Mouse (Mus musculus) adrenal gland, adult (tissue): ENCODE measurements around the gene Krt86.

Experiments used
- DNase-seq, 2 experiments: peaks; one replicate each; pipeline ENCODE4 v3.0.0; 2022 to 2023; ENCODE audit warnings: low spot score in 1 of 2; ENCODE audit not compliant: inconsistent age in 2 of 2

Gene Krt86

DNA sequence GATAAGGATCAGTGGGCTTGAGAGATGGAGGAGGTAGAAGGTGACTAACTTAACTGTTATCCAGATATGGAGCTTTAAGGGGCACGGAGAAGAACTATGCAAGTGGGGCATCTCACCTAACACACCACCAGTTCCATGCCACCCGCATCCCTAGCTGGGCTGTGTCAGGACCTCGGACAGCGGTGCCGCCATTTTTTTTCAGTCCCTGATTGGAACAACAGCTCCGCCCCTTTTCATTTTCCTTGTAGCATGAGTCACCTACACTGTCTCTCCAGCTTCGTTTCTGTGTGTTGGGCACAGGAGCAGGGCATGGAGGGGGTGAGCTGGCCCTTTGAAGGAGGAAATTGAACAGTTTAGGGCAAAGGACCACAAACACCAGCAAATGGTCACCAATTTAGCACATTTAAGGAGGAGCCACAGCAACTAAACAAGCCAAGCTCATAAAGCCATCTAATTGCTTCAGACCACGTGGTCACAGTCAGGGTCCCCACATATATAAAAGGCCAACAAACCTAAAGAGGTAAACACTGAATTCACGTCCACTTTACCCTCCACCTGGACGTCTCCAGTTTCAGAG is at the start of gene Krt86:
Krt86 (plus strand) TSS at position 527 of the 577 bp plus-strand sequence.
- DNase-seq = peak; percentile 46 to 85

DNA sequence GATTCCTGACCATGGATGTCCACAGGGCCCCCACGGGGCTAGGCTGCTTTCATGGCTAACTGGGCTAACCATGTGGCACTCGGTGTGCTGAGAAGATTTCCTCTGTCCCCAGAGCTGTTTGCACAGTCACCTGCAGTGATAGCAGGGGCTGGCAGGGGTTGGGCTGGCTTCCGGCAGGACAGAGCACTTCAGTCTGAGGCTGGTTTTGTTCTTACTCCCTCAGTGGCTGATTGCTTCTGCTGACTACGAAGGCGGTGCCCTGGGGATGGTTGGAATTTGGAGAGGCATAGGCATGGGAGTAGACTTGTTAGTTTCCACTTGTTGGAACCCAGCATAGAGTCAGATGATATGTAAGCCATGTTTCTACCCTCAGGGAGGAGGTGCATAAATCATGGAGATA is 48.4 kb upstream of the Krt86 start:
- DNase-seq = no peak

DNA sequence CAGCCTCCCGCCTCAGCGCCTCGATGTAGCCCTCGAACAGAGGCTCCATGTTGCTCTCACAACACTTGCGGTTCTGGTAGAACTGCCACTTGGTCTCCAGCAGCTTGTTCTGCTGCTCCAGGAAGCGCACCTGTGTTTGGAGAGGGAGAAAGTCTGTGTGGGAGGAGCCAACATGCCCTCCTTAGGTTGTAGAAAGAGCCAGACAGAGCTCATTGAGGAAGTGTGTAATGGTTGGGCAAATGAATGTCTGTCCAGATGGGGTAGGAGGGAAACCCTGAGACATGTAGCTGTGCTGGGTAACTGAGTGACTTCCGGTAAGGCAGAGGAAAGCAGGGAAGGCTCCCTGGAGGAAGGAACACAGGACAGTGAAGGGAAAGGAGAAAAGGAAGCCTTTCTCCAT is 36.7 kb upstream of the Krt86 start:
- no peak for DNase-seq

DNA sequence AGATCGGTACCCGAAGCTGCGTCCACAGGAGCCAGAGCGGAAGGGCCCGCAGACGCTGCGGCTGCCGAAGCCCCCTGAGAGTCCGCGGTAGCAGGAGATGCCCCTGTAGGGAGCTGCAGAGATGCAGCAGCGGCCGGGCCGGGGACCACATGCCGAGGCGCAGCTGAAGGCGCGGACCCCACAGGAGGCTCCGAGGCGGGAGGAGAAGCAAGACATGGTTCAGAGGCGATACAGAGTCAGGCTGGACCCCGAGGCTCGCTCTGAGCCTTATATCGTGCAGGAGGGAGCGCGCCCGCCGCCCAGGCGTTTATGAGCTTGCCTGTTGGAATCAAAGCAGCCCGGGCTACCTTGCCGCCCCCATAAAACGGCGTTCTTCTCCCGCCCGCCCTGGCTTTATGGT is 34.7 kb upstream of the Krt86 start, which contains the start of gene Krt87:
Krt87 (minus strand) TSS at position 250 of the 400 bp plus-strand sequence.
- no peak for DNase-seq

DNA sequence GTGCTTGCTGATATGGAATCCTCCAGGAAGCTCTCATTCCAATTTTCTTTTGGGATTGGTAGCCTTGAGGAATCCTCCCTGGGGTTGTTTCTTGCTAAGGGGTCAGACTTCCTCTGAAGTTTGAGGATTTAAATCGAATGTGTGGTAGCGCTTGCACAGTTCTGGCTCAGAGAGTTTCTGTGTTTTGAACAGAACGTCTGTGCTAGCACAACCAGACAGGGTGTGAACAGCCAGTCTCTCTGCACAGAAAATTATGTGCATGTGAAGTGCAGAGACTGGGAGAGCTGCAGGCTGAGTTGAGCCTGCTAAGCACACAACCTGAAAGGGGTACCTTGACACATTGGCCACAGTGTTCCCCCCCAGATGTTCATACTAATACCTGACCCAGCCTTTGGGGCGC is 32.4 kb upstream of the Krt86 start:
- DNase-seq = no peak

DNA sequence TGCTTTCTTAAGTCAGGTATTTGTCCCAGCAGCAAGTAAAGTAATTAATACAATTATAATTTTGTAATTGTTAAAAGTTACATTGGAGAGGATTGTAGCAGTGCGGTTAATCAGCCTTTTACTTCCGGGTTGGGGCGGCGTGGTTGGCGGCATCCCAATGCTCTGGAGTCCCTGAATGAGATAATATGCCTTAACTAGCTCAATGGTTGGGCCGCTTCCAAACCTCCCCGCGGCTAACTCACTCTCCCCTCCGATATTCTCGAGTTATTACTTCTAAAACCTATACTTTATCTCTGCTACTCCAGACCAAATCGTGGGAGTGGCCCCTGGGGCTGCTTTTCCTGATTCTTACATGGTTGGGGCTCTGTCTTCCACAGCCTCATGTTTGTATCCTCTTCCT is 26.7 kb upstream of the Krt86 start:
- no peak for DNase-seq

DNA sequence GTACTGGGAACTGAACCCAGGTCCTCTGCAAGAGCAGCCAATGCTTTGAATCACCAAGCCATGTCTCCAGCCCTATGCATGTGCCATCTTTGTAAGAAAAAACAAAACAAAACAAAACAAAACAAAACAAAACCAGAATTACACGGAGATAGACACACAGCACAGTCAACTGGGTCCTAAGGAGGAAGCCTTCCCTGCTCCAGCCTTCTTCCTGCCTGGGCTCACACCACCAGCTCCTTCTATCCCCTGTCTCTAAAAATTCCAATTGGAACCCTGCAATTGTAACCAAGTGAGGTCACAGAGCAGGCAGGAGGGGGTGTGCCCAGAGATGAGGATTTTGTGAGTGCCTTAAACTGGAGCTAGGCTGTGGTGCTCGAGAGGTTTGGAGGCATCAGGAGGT is 25.8 kb upstream of the Krt86 start, which contains the start of gene Krt88:
Krt88 (plus strand) TSS at position 301 of the 400 bp plus-strand sequence.
- DNase-seq = no peak

DNA sequence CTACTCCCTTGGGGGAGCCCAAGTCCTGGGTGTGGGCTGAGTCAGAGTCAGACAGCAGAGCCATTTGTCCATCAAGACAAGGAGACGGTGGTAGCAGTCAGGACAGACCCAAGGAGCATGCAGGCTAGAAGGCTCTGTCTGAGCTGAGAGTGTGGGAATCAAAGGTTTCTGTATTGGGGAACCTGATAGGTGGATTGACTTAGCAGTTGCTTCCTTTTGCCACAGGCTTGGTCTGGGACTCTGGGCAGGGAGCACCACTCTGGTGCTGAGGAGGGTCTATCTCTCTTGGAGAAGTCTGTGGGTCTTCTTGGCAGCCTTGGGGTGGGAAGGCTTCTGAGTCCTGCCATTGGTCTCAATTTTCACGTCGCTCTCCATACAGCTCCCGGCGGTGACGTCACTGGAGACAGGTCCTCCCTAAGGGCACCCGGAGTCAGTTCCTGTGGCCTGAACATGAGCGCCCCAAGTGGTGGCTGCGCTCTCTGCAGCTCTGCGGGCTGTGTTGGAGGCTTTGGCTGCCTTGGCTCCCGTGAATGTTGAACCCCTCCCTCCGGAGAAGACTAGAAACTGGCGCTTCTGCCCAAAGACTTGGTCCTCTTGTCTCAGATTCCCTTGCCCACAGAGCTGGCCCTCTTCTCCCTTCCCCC is 20.1 kb upstream of the Krt86 start:
- peak; percentile 77 to 92 for DNase-seq

DNA sequence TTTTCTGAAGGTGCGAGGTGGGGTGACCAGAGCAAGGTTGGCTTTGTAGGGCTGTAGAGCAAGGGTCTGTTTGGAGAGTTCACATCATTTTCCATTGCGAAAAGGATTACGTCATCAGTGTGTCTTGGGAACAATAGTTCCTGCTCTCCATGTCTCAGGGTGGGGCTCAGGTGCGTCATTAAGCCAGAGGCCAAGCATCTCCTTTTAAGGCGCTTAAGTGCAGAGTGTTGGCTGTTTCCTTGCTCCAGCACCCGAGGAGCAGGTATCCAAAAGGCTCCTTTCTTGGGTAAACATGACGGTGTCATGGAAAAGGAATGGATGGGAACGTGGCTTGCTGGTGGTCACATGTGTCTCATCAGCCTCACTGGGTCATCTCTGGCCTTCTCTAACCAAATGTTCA is 18.5 kb upstream of the Krt86 start:
- no peak for DNase-seq

DNA sequence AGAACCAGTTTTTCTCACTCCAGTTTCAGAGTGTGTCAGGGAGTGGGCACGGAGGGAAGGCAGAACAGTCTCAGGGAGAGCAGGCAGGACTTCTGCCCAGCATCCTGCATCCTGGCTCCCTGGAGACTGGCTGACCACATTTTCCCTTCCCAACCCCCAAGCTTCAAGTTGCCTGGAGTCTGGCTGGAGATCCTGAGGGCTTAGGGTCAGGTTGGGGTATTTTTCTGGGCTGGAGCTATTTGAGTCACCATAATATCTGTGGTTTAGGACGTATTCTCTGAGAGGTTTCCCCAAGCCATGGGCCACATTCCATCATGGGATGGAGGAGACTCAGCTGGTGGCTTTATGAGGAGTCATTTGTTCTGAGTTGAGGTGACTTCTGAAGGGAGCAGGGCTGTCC is 18.0 kb upstream of the Krt86 start:
- no peak for DNase-seq

DNA sequence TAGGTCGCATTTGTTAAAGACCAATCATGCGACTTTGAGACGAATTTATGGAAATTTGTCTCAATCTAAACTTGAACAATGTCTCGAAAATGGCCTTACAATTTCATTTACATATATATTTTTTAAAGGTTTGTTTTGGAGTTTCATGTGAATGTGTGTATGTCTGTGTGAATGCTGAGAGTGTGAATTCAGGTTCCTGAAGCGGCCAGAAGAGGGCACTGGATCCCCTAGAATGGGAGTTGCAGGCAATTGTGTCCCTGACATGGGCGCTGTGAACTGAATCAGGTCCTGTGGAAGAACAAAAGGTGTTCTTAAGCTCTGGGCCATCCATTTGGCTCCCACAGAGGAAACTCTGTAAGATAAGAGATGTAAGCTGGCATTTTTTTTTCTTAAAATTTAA is 17.4 kb upstream of the Krt86 start:
- no peak for DNase-seq

DNA sequence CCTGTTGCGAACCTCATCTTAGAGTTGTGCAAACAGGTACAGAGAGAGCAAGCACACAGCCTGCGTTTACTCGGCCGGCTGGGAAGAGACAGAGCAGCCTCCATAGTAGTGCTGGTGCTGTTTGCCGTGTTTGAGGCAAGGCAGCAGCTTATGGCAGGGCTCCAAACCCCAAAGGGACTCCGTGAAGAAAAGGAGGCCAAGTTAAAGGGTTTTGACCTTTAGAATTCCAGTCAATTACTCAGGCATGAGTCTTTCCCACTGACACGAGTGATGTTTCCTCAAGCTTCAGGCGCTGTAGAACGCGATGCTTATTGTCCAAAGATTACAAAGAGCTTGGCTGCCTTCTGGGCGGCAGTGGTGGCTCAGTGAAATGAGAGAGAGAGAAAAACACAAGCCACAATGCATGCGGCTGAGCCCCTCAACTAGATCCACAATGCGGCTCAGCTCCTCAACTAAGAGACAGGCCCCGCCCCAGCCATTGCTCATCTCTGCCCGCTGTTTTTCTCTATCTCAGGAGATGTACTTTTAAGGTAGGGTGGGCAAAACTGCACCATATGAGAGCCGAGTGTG is 14.8 kb upstream of the Krt86 start:
- peak in 1 of 2 experiments; percentile 27 for DNase-seq

DNA sequence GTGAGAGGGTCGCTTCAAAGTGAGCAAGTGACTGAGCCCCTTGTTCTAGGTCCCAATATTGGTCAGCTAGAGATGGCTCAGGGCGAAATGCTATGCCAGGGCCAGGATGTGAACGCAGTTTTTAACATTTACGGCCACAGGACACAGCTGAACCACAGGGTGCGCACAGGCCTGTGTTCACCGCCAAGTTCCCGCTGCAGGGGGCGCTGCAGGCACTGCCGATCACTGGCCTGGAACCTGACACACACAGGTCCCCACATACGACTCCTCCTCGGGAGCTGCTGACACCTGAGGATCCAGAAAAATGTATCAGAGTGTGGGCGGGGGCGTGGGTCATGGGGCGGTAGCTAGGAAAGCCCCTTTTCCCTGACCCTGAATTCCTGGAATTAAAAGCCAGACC is 14.0 kb upstream of the Krt86 start:
- DNase-seq = no peak

DNA sequence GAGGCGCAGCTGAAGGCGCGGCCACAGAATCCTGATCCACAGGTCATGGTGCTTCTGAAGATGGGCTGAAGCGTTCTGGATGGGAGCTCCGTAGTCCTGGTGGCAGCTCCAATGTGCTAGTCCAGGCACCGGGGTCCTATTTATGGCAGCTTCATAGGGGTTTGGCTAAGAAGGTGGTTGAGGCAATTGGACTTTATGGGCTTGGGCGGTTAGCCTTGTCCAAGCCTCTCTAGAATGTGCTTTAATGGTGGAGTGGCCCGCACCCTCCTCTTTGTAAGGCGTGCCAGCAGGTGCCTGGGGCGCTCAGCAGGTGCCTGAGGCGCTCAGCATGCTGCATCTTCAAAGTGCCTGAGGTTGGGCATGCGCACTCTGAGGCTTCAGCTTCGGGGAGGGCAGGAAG is 9.6 kb upstream of the Krt86 start, which contains the start of gene Krt81:
Krt81 (minus strand) TSS at position 101 of the 400 bp plus-strand sequence.
- no peak for DNase-seq

DNA sequence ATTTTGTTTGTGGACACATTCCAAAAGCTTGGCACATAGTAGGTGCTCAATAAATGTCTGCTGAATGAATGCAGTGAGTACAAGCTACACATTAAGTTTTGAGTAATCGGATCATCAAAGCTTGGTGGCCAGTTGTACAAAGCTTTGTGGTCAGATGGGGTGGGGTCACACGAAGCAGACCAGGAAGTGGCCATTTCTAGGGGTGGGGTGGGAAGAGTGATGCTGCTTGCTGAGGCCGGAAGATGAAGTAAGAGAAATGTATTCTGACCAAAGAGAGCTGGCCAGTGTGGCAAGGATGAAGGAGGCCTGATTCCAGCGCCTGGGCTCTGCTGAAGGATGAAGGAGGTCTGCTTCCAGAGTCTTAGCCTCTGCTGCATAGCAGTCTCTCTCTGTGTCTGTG is 4.2 kb upstream of the Krt86 start:
- DNase-seq = no peak

DNA sequence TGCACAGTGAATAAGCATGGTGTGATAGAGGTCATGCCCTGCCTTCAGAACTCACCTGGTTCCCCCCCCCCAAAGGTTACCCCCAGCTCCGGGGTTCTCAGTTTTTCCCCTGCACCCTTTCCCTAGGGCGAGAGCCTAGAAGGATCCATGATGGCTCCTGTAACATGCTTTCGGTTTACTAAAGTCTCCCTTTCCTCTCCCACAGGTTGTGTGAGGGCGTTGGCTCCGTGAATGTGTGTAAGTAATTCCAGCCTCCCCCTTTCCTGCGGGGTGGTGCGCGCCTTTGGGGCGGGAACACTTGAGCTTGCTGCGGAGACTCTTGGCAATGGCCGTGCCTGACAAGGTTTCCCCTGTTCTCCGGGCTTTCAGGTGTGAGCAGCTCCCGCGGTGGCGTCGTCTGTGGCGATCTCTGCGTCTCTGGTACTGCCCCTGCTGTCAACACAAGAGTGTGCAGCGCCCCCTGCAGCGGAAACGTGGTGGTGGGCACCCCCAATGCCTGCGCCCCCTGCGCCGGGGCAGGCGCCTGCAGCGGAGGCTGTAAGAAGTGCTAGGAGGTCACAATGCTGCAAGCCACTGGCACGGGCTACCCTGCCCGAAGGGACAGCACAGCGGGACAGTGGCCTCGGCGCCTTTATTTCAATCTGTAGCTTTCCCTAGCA is 5.9 kb downstream of the Krt86 start:
- peak; percentile 33 to 65 for DNase-seq

DNA sequence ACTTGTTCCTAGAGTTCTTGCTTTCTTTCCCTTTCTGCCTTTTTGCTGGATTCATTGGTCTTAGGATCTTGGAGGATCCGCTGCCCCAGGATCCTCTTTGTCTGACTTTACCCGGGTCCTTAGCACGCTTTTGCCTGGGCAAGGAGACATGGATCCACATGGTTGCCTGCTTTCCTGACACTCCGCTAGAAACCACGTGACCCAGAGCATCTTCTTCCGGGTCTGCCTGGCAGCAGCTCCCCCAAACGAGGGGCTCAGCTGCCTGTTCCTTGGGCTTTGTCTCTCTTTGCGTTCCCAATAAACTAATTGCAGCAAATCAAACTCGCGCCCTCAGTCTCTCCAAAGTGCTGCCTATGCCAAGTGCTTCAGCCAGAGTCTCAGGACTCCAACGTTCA is 6.4 kb downstream of the Krt86 start:
- DNase-seq = no peak

DNA sequence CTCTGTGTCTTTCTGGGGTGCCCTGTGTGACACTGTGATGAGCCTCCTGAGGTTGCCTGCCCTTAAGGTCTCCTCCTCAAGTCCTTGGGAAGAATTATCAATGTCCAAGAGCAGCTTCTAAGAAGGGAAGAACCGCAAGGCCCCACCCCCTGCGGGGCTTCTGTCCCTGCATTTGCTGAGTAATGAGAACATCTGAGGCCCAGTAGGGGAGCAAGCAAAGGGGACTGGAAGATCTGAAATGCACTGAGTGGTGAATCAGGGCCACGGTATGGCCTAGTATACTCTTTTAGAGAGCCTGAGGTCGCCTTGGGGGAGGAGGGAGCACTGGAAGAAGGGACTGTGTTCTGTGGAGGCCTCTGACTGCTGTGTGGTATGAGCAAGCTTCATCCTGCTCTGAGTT is 8.8 kb downstream of the Krt86 start:
- no peak for DNase-seq

DNA sequence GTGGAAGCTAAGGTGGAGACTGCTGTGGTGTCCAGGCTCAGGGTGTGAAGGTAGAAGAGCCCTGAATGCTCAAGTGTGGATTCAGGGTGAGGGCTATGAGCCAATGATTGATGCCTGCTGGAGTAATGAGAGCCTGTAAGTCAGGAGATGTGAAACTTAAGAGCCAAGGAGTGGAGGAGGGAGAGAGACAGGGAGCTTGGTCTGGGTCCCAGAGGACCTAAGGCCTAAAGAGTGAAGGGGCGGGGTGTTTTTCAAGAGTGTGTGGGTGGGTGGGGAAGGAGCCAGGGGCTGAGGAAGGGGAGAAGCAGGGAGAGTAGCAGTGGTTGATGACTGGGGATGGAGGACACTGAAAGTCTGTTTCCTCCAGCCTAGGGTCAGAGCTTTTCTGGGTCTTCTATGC is 10.4 kb downstream of the Krt86 start:
- DNase-seq = no peak

DNA sequence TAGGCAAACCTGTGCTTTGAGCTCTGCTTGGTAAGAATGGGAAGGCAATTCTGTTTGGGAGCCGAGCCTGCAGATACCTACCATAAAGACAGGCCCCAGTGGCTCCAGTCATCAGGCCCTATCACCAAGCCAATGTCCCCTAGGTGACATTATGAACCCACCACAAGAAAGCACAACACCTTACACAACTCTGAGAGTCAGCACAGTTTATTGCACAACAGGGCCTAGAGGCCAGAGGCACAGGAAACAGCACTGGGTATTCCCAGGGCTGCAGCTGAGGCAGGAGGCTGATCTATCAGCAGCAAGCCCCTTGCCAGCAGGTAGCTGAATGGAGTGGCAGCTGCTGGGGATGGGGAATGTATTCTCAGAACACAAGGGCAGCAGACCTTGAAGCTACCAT is 11.7 kb downstream of the Krt86 start:
- DNase-seq = peak in 1 of 2 experiments; percentile 40

DNA sequence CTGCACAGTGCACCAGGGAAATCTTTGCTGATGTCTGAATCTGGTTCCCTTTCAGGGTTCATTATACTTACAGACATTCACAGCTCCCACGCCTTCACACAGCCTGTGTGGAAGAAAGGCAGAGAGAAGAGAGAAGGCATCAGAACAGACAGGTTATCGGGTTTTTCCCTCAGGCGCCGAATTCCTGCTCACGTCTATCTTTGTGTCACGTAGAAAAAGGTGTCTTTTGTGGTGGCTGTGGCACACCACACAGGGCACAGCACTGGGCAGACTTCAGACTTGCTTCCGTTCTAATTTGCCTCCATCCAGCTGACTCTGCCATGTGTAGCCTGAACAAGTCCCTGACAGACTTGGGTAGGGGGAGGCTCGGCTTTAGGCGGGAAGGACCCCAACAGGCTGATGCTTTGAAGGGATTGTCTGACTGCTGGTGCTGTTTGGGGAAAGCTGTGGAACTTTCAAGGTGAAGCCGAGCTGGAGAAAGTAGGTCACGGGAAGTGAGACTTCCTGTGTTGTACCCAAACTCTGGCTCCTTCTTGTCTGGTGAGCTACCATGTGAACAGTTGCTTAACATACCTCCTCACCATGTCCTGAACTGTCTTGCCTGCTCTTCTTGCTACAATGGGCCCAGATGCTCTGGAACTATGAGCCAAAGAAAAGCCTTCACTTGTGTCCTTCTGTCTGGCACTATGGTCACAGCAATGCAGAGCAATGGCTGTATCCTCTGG is 12.8 kb downstream of the Krt86 start:
- DNase-seq = peak in 1 of 2 experiments; percentile 20
